Mouse (Mus musculus): Measurements from ENCODE around the gene 1700037H04Rik. TPM values are rescaled to one million over a fixed set of nuclear protein-coding genes. Genes with fewer than 3 reads are reported as not detected.

Gene 1700037H04Rik
- total and polyA plus RNA-seq, 3 experiments, result 45.5 to 72.6 TPM; not detected in 1

GRCm38 (mm10) chr2:131159938-131160581 lies at the start of gene 1700037H04Rik (continued):
- no peak for TF ChIP-seq ZKSCAN1 (IDR thresholded peaks at IDR 0.05; ENCODE audit: low read depth, low read length)
- TF ChIP-seq ETS1 (IDR thresholded peaks at IDR 0.05; ENCODE audit: low read depth, low read length), result 0 out of 2 replicates have a peak, but pooled peaks have one; percentile 28

DNA sequence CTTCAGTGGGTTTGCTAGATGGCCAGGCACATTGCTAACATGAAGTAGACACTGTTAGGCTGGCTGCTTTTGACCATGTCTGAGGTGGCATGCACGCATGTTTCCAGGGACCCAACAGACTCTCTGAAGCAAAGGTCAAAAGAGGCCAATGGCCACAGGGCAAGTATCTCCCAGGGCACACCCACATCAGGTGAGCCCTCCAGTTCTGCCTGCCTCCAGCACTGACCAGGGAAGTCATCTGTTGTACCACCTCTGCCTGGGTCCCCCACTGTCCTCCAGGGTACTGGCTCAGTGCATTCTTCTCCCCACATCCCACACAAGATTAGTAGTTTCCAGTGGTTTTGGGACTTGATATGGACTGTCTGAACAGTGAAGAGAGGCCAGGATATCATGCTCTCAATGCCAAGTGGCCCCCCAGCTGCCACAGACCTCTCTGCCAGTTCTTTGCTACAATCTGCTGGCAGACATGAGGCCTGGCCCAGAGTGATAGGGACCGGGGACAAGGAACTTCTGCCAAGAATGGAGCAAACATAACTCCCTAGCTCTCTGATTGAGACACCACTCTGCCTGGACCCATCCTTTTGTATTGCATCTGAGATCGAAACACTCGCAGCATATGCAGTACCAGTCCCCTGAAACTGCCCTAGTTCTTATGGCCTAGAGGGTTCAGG lies 49.4 kb upstream of the 1700037H04Rik start:
- Histone ChIP-seq H3K27ac (ENCODE audit: control insufficient read depth, low read depth, low read length) (peak overlapping the region; percentile 68), H3K4me3 (ENCODE audit: control insufficient read depth in 1 of 2, insufficient read depth in 1 of 2, low read depth in 2 of 2, low read length in 2 of 2) (peak overlapping the region; percentile 56 to 73), H3K36me3 (ENCODE audit: control insufficient read depth in 1 of 2, insufficient read depth in 2 of 2, low read length in 2 of 2) (peaks cover 0 to 27% of the 10 kb centered on the region in 2 experiments; a peak in 2 of 4 replicates), H3K27me3 (ENCODE audit: control insufficient read depth in 1 of 2, insufficient read depth in 2 of 2, low read length in 2 of 2) (no peaks in the 10 kb centered on the region), H3K79me2 (ENCODE audit: control insufficient read depth, insufficient read depth, low read length, poor library complexity) (peaks cover 1% of the 10 kb centered on the region; the same call in 1 of the 2 replicates), H3K4me1 (ENCODE audit: control insufficient read depth in 1 of 2, insufficient read depth in 2 of 2, low read length in 2 of 2) (peaks cover 7 to 57% of the 10 kb centered on the region in 2 experiments; a peak in 3 of 4 replicates), H3K9ac (ENCODE audit: control insufficient read depth, low read depth, low read length, poor library complexity, severe bottlenecking) (peak overlapping the region; percentile 70), H3K9me3 (replicated peaks; ENCODE audit: insufficient read depth, low read length) (no peaks in the 10 kb centered on the region)
- DNase-seq (ENCODE audit: low read depth, low spot score), result peak; percentile 67
- TF ChIP-seq RCOR1 (IDR thresholded peaks at IDR 0.05; ENCODE audit: low read depth, low read length), result peak; percentile 48
- TF ChIP-seq BHLHE40 (IDR thresholded peaks at IDR 0.05; ENCODE audit: borderline replicate concordance, low read depth, low read length), result no peak
- peak in 1 of 2 experiments; percentile 69; a peak in 2 of 4 replicates for TF ChIP-seq EP300 (IDR thresholded peaks at IDR 0.05; ENCODE audit: low read depth in 1 of 2, low read length in 2 of 2)
- no peak for TF ChIP-seq CTCF (IDR thresholded peaks at IDR 0.05 in 2 of 3, conservative IDR thresholded peaks at IDR 0.05 in 1 of 3; ENCODE audit: control insufficient read depth in 1 of 3, insufficient read depth in 1 of 3, low read depth in 2 of 3, low read length in 3 of 3, poor library complexity in 1 of 3, severe bottlenecking in 1 of 3)
- TF ChIP-seq TCF12 (IDR thresholded peaks at IDR 0.05; ENCODE audit: low read depth, low read length), result peak; percentile 84
- no peak for TF ChIP-seq GATA1 (IDR thresholded peaks at IDR 0.05; ENCODE audit: low read depth, low read length)
- TF ChIP-seq ZNF384 (IDR thresholded peaks at IDR 0.05; ENCODE audit: low read depth, low read length), result no peak
- no peak for TF ChIP-seq TBP (IDR thresholded peaks at IDR 0.05; ENCODE audit: low read depth, low read length)
- no peak for TF ChIP-seq SMC3 (IDR thresholded peaks at IDR 0.05; ENCODE audit: low read depth, low read length)
- no peak for TF ChIP-seq CHD2 (IDR thresholded peaks at IDR 0.05; ENCODE audit: low read length)
- TF ChIP-seq ETS1 (IDR thresholded peaks at IDR 0.05; ENCODE audit: low read depth, low read length), result 0 out of 2 replicates have a peak, but pooled peaks have one; percentile 27
- no peak for TF ChIP-seq MEF2A (IDR thresholded peaks at IDR 0.05; ENCODE audit: extremely low read depth, insufficient replicate concordance, low read depth, low read length, poor library complexity, severe bottlenecking)
- TF ChIP-seq E2F4 (IDR thresholded peaks at IDR 0.05; ENCODE audit: borderline replicate concordance, low read depth, low read length), result no peak
- TF ChIP-seq USF1 (IDR thresholded peaks at IDR 0.05; ENCODE audit: low read depth, low read length), result no peak
- TF ChIP-seq POLR2A (IDR thresholded peaks at IDR 0.05; ENCODE audit: control insufficient read depth in 1 of 2, insufficient read depth in 1 of 2, low read depth in 1 of 2, low read length in 2 of 2, poor library complexity in 1 of 2), result no peak
- TF ChIP-seq RAD21 (IDR thresholded peaks at IDR 0.05; ENCODE audit: low read depth, low read length), result no peak
- no peak for TF ChIP-seq ZMIZ1 (IDR thresholded peaks at IDR 0.05; ENCODE audit: low read depth, low read length)
- TF ChIP-seq ELF1 (IDR thresholded peaks at IDR 0.05; ENCODE audit: low read depth, low read length), result no peak
- no peak for TF ChIP-seq MAX (IDR thresholded peaks at IDR 0.05; ENCODE audit: low read length)
- no peak for TF ChIP-seq POLR2AphosphoS5 (IDR thresholded peaks at IDR 0.05; ENCODE audit: borderline replicate concordance, low read depth, low read length)
- TF ChIP-seq MAZ (IDR thresholded peaks at IDR 0.05; ENCODE audit: low read depth, low read length), result peak; percentile 71; the same call in 1 of the 2 replicates
- TF ChIP-seq GABPA (IDR thresholded peaks at IDR 0.05; ENCODE audit: low read depth, low read length), result no peak
- TF ChIP-seq TAL1 (IDR thresholded peaks at IDR 0.05; ENCODE audit: low read length), result peak; percentile 66
- TF ChIP-seq MXI1 (IDR thresholded peaks at IDR 0.05; ENCODE audit: low read depth, low read length), result peak; percentile 15
- TF ChIP-seq KAT2A (conservative IDR thresholded peaks at IDR 0.05; ENCODE audit: low read depth, low read length), result no peak
- TF ChIP-seq POLR2AphosphoS2 (IDR thresholded peaks at IDR 0.05; ENCODE audit: low read length), result no peak
- TF ChIP-seq NELFE (IDR thresholded peaks at IDR 0.05; ENCODE audit: low read depth, low read length), result no peak
- TF ChIP-seq USF2 (IDR thresholded peaks at IDR 0.05; ENCODE audit: borderline replicate concordance in 1 of 2, insufficient read depth in 1 of 2, low read depth in 1 of 2, low read length in 2 of 2), result no peak
- TF ChIP-seq CHD1 (IDR thresholded peaks at IDR 0.05; ENCODE audit: low read depth, low read length), result no peak
- no peak; the same call in 1 of the 2 replicates for TF ChIP-seq MYB (IDR thresholded peaks at IDR 0.05; ENCODE audit: low read depth, low read length)
- TF ChIP-seq ZC3H11A (IDR thresholded peaks at IDR 0.05; ENCODE audit: low read depth, low read length), result no peak
- no peak for TF ChIP-seq SIN3A (IDR thresholded peaks at IDR 0.05; ENCODE audit: low read length)
- no peak for TF ChIP-seq MAFK (IDR thresholded peaks at IDR 0.05; ENCODE audit: borderline replicate concordance, low read depth, low read length)
